Mouse (Mus musculus) embryonic fibroblast, embryonic 13.5 days (primary cell): ENCODE measurements around the gene Atp6v0e.

ENCODE experiments used
- CTCF ChIP-seq: IDR thresholded peaks from 2 replicates; pipeline ENCODE4 v1.5.1; 2011; ENCODE audit warnings: mild to moderate bottlenecking, control low read depth, low read length, moderate library complexity, borderline replicate concordance; ENCODE audit not compliant: insufficient read depth
- POLR2A ChIP-seq: IDR thresholded peaks from 2 replicates; pipeline ENCODE4 v1.6.1; 2011; ENCODE audit warnings: low read depth, mild to moderate bottlenecking, control low read depth, low read length, moderate library complexity

GRCm38 (mm10) chr17:26676616-26677376, 13.8 kb downstream of the Atp6v0e start:
- no peak for TF ChIP-seq CTCF
- no peak; the same call in 1 of the 2 replicates for TF ChIP-seq POLR2A
